Mouse (Mus musculus) ES-Bruce4 (cell line): ENCODE data around the gene Gba. TPM values are rescaled to one million over a fixed set of nuclear protein-coding genes. Genes with fewer than 3 reads are reported as not detected.
"Not testable (repeated sequence)": the region's sequence is repeated elsewhere in the genome, so short reads cannot be mapped to it uniquely, and the experiment has no call there.

Experiments
- H3K27ac ChIP-seq: 2 replicates; pipeline ENCODE4 v1.5.1; 2012; ENCODE audit warnings: low read length, inconsistent platforms; ENCODE audit not compliant: insufficient read depth
- H3K27me3 ChIP-seq: 2 replicates; pipeline ENCODE4 v1.6.1; 2012; ENCODE audit warnings: mild to moderate bottlenecking, low read length, inconsistent platforms; ENCODE audit not compliant: control insufficient read depth, poor library complexity, insufficient read depth, severe bottlenecking
- H3K36me3 ChIP-seq: 2 replicates; pipeline ENCODE4 v1.6.1; 2012; ENCODE audit warnings: inconsistent platforms, mild to moderate bottlenecking, low read length, moderate library complexity; ENCODE audit not compliant: control insufficient read depth, poor library complexity, insufficient read depth, severe bottlenecking
- H3K4me1 ChIP-seq: one replicate; pipeline ENCODE4 v1.8.1; 2011; ENCODE audit warnings: low read length; ENCODE audit not compliant: control insufficient read depth, insufficient read depth
- H3K4me3 ChIP-seq: 2 replicates; pipeline ENCODE4 v1.5.1; 2011; ENCODE audit warnings: low read depth, mild to moderate bottlenecking, low read length
- H3K9ac ChIP-seq: 2 replicates; pipeline ENCODE4 v1.6.1; 2012; ENCODE audit warnings: low read depth, mild to moderate bottlenecking, inconsistent platforms; ENCODE audit not compliant: poor library complexity, severe bottlenecking
- H3K9me3 ChIP-seq: replicated peaks from 2 replicates; pipeline ENCODE4 v1.6.1; 2012; ENCODE audit warnings: mild to moderate bottlenecking, low read length, inconsistent platforms; ENCODE audit not compliant: control insufficient read depth, poor library complexity, insufficient read depth, severe bottlenecking
- CTCF ChIP-seq: IDR thresholded peaks from one replicate; pipeline ENCODE4 v1.8.1; 2011; ENCODE audit warnings: low read depth, low read length
- EP300 ChIP-seq: IDR thresholded peaks from 2 replicates; pipeline ENCODE4 v1.6.1; 2011; ENCODE audit warnings: low read depth, low read length; ENCODE audit not compliant: insufficient read depth
- POLR2A ChIP-seq: IDR thresholded peaks from one replicate; pipeline ENCODE4 v1.8.1; 2011; ENCODE audit warnings: low read length; ENCODE audit not compliant: insufficient read depth
- polyA plus RNA-seq: library from polyadenylated mRNA; stranded (reverse); fragments of >200 nt; gene quantifications from 2 replicates; pipeline ENCODE4 v1.2.4, GENCODE M21; 2011; ENCODE audit warnings: low read depth; ENCODE audit not compliant: missing spikeins, insufficient read depth, insufficient read length

Gene Gba
- polyA plus RNA-seq, 1 experiment, result 31.5 TPM

- no peak for TF ChIP-seq POLR2A
- peak; percentile 80 for TF ChIP-seq CTCF
- Histone ChIP-seq H3K4me3 (no peak overlapping the region; the same call in 1 of the 2 replicates), H3K27me3 (no peaks in the 10 kb centered on the region), H3K4me1 (no peaks in the 10 kb centered on the region), H3K27ac (no peak overlapping the region), H3K9me3 (no peaks in the 10 kb centered on the region), H3K9ac (peak overlapping the region; percentile 56; the same call in 1 of the 2 replicates), H3K36me3 (no peaks in the 10 kb centered on the region)
Observed at GRCm38 (mm10) chr3:89215853-89216252, 13.1 kb downstream of the Gba start.

GRCm38 (mm10) chr3:89216407-89216806, 13.7 kb downstream of the Gba start:
- H3K36me3 ChIP-seq, H3K4me1 ChIP-seq, H3K9ac ChIP-seq, H3K4me3 ChIP-seq, H3K27ac ChIP-seq, H3K9me3 ChIP-seq, H3K27me3 ChIP-seq: not testable (repeated sequence)

- TF ChIP-seq EP300 (no peak), CTCF (no peak), POLR2A (no peak)
- no peaks in the 10 kb centered on the region for H3K9me3 ChIP-seq
- no peak overlapping the region for H3K4me3 ChIP-seq
- H3K27ac ChIP-seq, result no peak overlapping the region
- no peaks in the 10 kb centered on the region for H3K27me3 ChIP-seq
- H3K4me1 ChIP-seq, result no peaks in the 10 kb centered on the region
- no peaks in the 10 kb centered on the region for H3K36me3 ChIP-seq
- no peak overlapping the region for H3K9ac ChIP-seq
Observed at GRCm38 (mm10) chr3:89218271-89218670, 15.5 kb downstream of the Gba start.

DNA sequence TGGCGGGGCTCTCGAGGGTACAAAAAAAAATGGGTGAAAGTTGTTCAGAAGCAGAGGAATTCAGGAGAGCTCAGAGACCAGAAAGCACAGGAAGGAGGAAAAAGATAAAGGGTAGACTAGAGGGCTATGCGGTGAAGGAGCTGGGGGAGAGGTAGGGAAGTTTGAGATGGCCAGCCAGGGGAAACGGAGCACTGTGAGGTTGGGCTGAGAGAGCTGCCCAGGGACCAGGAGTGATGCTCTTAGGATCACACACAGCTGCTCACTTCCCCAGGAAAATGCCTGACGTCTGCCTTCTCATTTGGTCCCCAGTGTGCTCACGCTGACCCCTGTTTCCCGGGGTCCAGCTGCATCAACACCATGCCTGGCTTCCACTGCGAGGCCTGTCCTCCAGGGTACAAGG, 16.8 kb downstream of the Gba start:
- Histone ChIP-seq H3K9ac (no peak overlapping the region), H3K4me1 (peaks cover under 1% of the 10 kb centered on the region), H3K27me3 (no peaks in the 10 kb centered on the region), H3K36me3 (no peaks in the 10 kb centered on the region), H3K9me3 (no peaks in the 10 kb centered on the region), H3K27ac (no peak overlapping the region), H3K4me3 (no peak overlapping the region)
- TF ChIP-seq POLR2A, result no peak
- TF ChIP-seq EP300, result no peak
- no peak for TF ChIP-seq CTCF

DNA sequence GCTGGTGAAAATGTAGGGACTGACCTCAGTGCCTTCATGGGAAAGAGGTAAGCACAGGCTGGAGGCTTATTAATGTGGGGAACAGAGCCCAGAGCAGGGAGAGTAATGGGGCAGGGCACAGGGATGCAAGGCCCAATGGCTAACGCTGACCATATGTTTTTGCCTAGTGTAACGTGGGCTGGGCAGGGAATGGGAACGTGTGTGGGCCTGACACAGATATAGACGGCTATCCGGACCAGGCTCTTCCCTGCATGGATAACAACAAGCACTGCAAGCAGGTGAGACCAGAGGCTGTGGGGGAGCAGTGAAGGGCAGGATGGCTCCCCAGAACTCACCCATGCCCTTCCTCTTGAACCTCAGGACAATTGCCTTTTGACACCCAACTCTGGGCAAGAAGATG, 18.4 kb downstream of the Gba start:
- Histone ChIP-seq H3K4me3 (no peak overlapping the region), H3K27me3 (no peaks in the 10 kb centered on the region), H3K36me3 (no peaks in the 10 kb centered on the region), H3K9me3 (no peaks in the 10 kb centered on the region), H3K27ac (no peak overlapping the region), H3K4me1 (peaks cover 10% of the 10 kb centered on the region), H3K9ac (no peak overlapping the region)
- no peak for TF ChIP-seq EP300
- TF ChIP-seq CTCF, result no peak
- TF ChIP-seq POLR2A, result no peak

DNA sequence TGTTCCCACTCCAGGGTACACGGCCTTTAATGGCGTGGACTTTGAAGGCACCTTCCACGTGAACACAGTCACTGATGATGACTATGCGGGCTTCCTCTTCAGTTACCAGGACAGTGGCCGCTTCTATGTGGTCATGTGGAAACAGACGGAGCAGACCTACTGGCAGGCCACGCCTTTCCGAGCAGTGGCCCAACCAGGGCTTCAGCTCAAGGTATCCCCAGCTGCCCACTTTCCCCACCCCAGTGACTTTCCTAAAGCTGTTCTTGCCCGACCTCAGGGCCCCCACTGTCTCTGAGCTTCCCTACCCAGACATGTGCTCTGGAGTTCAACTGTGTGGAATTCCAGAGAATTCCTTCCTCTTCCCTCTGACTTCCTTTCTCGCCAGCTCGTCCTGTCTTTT, 22.1 kb downstream of the Gba start:
- TF ChIP-seq EP300, result no peak
- TF ChIP-seq POLR2A, result no peak
- no peak for TF ChIP-seq CTCF
- H3K4me1 ChIP-seq, result peaks cover 10% of the 10 kb centered on the region
- H3K9ac ChIP-seq, result no peak overlapping the region
- no peaks in the 10 kb centered on the region for H3K36me3 ChIP-seq
- H3K9me3 ChIP-seq, result no peaks in the 10 kb centered on the region
- H3K27me3 ChIP-seq, result no peaks in the 10 kb centered on the region
- no peak overlapping the region for H3K27ac ChIP-seq
- H3K4me3 ChIP-seq, result no peak overlapping the region
